Mouse (Mus musculus) forebrain, embryonic 16.5 days (tissue): Measurements from ENCODE around the gene Marf1. TPM values are rescaled to one million over a fixed set of nuclear protein-coding genes. Genes with fewer than 3 reads are reported as not detected.
A peak's percentile ranks its signal among the peaks of the same experiment; 100 is the strongest.

Source experiments
- ATAC-seq: fragments of 200-750 bp; cut with Nextera tagmentation; 2 replicates; pipeline ENCODE4 v1.8.0; 2017; ENCODE audit warnings: mild to moderate bottlenecking, moderate library complexity
- H3K27ac ChIP-seq: fragments of 300-500 bp; sonication (generic); 2 replicates; pipeline ENCODE4 v1.5.1; 2014; ENCODE audit warnings: low read length, control low read depth
- H3K27me3 ChIP-seq: fragments of 300-500 bp; sonication (generic); replicated peaks from 2 replicates; pipeline ENCODE4 v1.6.1; 2014; ENCODE audit warnings: low read length; ENCODE audit not compliant: control insufficient read depth, insufficient read depth
- H3K36me3 ChIP-seq: fragments of 300-500 bp; sonication (generic); 2 replicates; pipeline ENCODE4 v1.6.1; 2014; ENCODE audit not compliant: control insufficient read depth, insufficient read depth
- H3K4me1 ChIP-seq: fragments of 300-500 bp; sonication (generic); replicated peaks from 2 replicates; pipeline ENCODE4 v1.6.1; 2014; ENCODE audit warnings: low read length; ENCODE audit not compliant: control insufficient read depth, insufficient read depth
- H3K4me2 ChIP-seq: fragments of 300-500 bp; sonication (generic); 2 replicates; pipeline ENCODE4 v1.6.1; 2014; ENCODE audit warnings: mild to moderate bottlenecking, low read length, control low read depth
- H3K4me3 ChIP-seq: fragments of 300-500 bp; sonication (generic); replicated peaks from 2 replicates; pipeline ENCODE4 v1.5.1; 2014; ENCODE audit warnings: mild to moderate bottlenecking, low read length, control low read depth
- H3K9ac ChIP-seq: fragments of 300-500 bp; sonication (generic); replicated peaks from 2 replicates; pipeline ENCODE4 v1.6.1; 2014; ENCODE audit warnings: low read depth, low read length, control low read depth
- H3K9me3 ChIP-seq: fragments of 300-500 bp; sonication (generic); 2 replicates; pipeline ENCODE4 v1.6.1; 2016; ENCODE audit warnings: low read length; ENCODE audit not compliant: control insufficient read depth
- WGBS: fragments of 180-500 bp; shearing (Covaris S2); extraction: QIAGEN DNeasy Blood & Tissue Kit; methylation state at CpG from one replicate; pipeline ENCODE4 v1.1.7; 2014; 5-methylcytosine and 5-hydroxymethylcytosine counted together
- polyA plus RNA-seq: library from polyadenylated mRNA; unstranded; fragments of >200 nt; fragmentation: Nextera tagmentation; extraction: Ambion mirVana; gene quantifications from 2 replicates; pipeline ENCODE4 v1.2.1, GENCODE M21; 2015

Gene Marf1
- 17.3 and 21.9 TPM in 2 replicates for polyA plus RNA-seq

- Histone ChIP-seq H3K4me3 (peak within 1 kb of the TSS; percentile 75), H3K9ac (peak within 1 kb of the TSS; percentile 73), H3K4me1 (peaks cover 18% of the 10 kb centered on the region), H3K4me2 (peak within 1 kb of the TSS; percentile 91), H3K27me3 (no peaks in the 10 kb centered on the region), H3K27ac (peak within 1 kb of the TSS; percentile 19; the same call in 1 of the 2 replicates), H3K9me3 (no peaks in the 10 kb centered on the region), H3K36me3 (no peaks in the 10 kb centered on the region)
- WGBS, result under 1% methylated on average over 38 of the region's 43 CpGs
- ATAC-seq, result peak; percentile 75
Measured at GRCm38 (mm10) chr16:14162988-14163416, at the start of gene Marf1, which contains the start of gene Nde1. Gene Marf1, minus strand, starts transcription at chr16:14163351. Gene Nde1, plus strand, starts transcription at chr16:14163275.

DNA sequence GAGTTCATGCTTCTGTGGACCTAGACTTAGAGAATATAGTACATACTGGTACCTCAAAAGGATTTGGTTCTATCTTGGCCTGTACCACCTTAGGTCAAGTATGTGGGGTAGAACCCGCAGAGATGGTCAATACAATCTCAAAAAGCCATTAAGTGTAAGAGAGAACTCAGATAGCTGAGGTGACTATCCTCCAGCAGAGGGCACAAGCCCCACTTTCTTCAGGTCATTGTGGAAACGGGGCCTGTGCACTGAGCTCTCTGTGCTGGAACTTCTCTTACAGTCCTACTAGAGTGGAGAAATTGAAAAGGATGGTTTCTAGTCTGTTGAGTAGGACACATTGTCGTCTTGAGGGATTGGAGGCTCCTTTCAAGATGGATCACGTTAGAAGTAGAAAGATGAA is 35.6 kb upstream of the Marf1 start:
- WGBS, result 80% methylated on average over 4 of the region's 4 CpGs
- Histone ChIP-seq H3K9me3 (no peaks in the 10 kb centered on the region), H3K27me3 (no peaks in the 10 kb centered on the region), H3K36me3 (no peaks in the 10 kb centered on the region), H3K9ac (no peak overlapping the region), H3K4me1 (no peaks in the 10 kb centered on the region), H3K4me3 (no peak overlapping the region), H3K27ac (no peak overlapping the region), H3K4me2 (no peak overlapping the region)
- ATAC-seq, result no peak

- Histone ChIP-seq H3K4me1 (no peaks in the 10 kb centered on the region), H3K36me3 (no peaks in the 10 kb centered on the region), H3K9ac (no peak overlapping the region), H3K9me3 (no peaks in the 10 kb centered on the region), H3K4me3 (no peak overlapping the region), H3K27ac (no peak overlapping the region), H3K27me3 (no peaks in the 10 kb centered on the region), H3K4me2 (no peak overlapping the region)
- WGBS, result 21% methylated on average over 1 of the region's 1 CpGs
- no peak for ATAC-seq
Measured at GRCm38 (mm10) chr16:14195427-14195826, 32.3 kb upstream of the Marf1 start.

- ATAC-seq, result no peak
- Histone ChIP-seq H3K4me1 (no peaks in the 10 kb centered on the region), H3K36me3 (no peaks in the 10 kb centered on the region), H3K27ac (no peak overlapping the region), H3K9me3 (no peaks in the 10 kb centered on the region), H3K4me2 (no peak overlapping the region), H3K9ac (no peak overlapping the region), H3K27me3 (no peaks in the 10 kb centered on the region), H3K4me3 (no peak overlapping the region)
- 59% methylated on average over 9 of the region's 9 CpGs for WGBS
Measured at GRCm38 (mm10) chr16:14194164-14194950, 31.2 kb upstream of the Marf1 start.

- H3K9ac ChIP-seq, result no peak overlapping the region
- 94% methylated on average over 5 of the region's 5 CpGs for WGBS
- no peaks in the 10 kb centered on the region for H3K27me3 ChIP-seq
- H3K9me3 ChIP-seq, result no peaks in the 10 kb centered on the region
- H3K4me3 ChIP-seq, result no peak overlapping the region
- H3K4me2 ChIP-seq, result no peak overlapping the region
- no peak overlapping the region for H3K27ac ChIP-seq
- no peak for ATAC-seq
- H3K36me3 ChIP-seq, result peaks cover 2% of the 10 kb centered on the region
- H3K4me1 ChIP-seq, result no peaks in the 10 kb centered on the region
Measured at GRCm38 (mm10) chr16:14185516-14185915, 22.4 kb upstream of the Marf1 start.

DNA sequence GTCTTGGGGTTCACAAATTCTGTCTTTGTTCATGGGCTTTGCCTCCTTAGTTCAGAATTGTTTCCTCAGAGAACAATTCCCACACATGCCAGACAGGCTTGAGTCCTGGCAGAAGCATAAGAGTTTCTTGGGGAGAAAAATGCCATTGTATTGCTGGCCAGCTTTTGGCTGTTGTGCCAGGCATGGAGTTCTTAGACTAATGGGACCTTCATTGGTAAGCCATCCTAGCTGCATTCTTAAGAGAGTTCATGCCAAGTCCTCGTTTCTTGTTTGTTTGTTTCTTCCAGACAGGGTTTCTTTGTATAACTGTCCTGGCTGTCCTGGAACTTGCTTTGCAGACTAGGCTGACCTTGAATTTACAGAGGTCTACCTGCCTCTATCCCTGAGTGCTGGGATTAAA is 20.7 kb upstream of the Marf1 start:
- no peak overlapping the region for H3K9ac ChIP-seq
- WGBS, result 56% methylated on average over 1 of the region's 1 CpGs

DNA sequence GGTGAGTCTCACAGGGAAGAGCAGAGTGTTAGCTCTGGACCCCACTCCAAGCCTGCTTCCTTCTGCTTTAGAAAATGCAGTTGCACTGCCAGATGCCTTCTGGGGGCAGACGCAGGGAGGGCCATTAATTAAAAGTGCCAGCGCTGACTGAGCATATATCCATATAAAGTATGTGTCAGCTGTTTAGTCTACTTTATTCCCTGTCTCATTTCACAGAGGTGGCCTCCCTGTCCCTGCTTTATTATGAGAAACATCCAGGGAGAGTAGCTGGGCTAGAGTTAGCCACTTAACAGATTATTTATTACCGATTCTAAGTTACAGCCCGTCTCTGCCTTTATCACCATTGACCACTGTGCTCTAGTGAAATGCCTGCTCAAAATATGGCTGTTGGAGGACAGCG is 19.2 kb upstream of the Marf1 start:
- Histone ChIP-seq H3K4me3 (no peak overlapping the region), H3K4me1 (no peaks in the 10 kb centered on the region), H3K27ac (no peak overlapping the region), H3K27me3 (no peaks in the 10 kb centered on the region), H3K9me3 (no peaks in the 10 kb centered on the region), H3K9ac (no peak overlapping the region), H3K4me2 (no peak overlapping the region), H3K36me3 (peaks cover 2% of the 10 kb centered on the region)
- ATAC-seq, result no peak
- 97% methylated on average over 5 of the region's 5 CpGs for WGBS

More for the DNA sequence above, 20.7 kb upstream of the Marf1 start:
- Histone ChIP-seq H3K4me1 (no peaks in the 10 kb centered on the region), H3K27me3 (no peaks in the 10 kb centered on the region), H3K36me3 (peaks cover 2% of the 10 kb centered on the region), H3K4me2 (no peak overlapping the region), H3K27ac (no peak overlapping the region), H3K9me3 (no peaks in the 10 kb centered on the region), H3K4me3 (no peak overlapping the region)
- ATAC-seq, result no peak

GRCm38 (mm10) chr16:14180163-14180733 is 17.1 kb upstream of the Marf1 start:
- peaks cover 8% of the 10 kb centered on the region for H3K36me3 ChIP-seq
- no peak overlapping the region for H3K4me2 ChIP-seq
- H3K4me3 ChIP-seq, result no peak overlapping the region
- H3K27ac ChIP-seq, result no peak overlapping the region
- H3K4me1 ChIP-seq, result no peaks in the 10 kb centered on the region
- 83% methylated on average over 6 of the region's 6 CpGs for WGBS
- no peaks in the 10 kb centered on the region for H3K27me3 ChIP-seq
- no peak overlapping the region for H3K9ac ChIP-seq
- H3K9me3 ChIP-seq, result no peaks in the 10 kb centered on the region
- no peak for ATAC-seq

DNA sequence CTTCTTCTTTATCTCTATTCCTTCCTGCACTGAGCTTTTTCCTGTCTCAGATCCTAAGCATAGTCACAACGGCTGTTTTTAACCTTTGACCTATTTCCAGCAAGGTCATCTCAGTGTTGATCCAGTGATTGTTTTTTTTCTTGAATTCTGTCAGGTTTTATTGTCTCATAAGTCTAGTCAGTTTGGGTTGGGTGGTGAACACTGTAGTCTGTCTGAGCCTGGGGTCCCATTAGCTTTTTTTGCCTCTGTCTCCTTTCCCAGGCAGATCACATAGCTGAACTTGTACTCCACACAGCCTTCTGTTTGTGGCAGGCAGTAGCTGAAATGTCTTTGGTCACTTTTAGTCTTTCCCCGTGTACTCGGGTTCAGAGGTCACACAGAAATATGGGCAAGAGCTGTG is 14.9 kb upstream of the Marf1 start:
- no peak for ATAC-seq
- Histone ChIP-seq H3K9ac (no peak overlapping the region), H3K36me3 (peaks cover 6% of the 10 kb centered on the region; the same call in 1 of the 2 replicates), H3K9me3 (no peaks in the 10 kb centered on the region), H3K27me3 (no peaks in the 10 kb centered on the region), H3K4me1 (no peaks in the 10 kb centered on the region), H3K4me2 (no peak overlapping the region), H3K4me3 (no peak overlapping the region), H3K27ac (no peak overlapping the region)
- WGBS, result 84% methylated on average over 3 of the region's 3 CpGs
